Mouse (Mus musculus): ENCODE results near the gene Ppp3ca.

Ppp3ca gene

GRCm38 (mm10) chr3:136812162-136812561 lies 142.2 kb downstream of the Ppp3ca start:
- DNase-seq (ENCODE audit: low spot score in 2 of 2) = no peak

GRCm38 (mm10) chr3:136812791-136813190 lies 142.9 kb downstream of the Ppp3ca start:
- DNase-seq (ENCODE audit: low spot score in 2 of 2) = no peak

GRCm38 (mm10) chr3:136813886-136814285 lies 144.0 kb downstream of the Ppp3ca start:
- DNase-seq (ENCODE audit: low spot score in 2 of 2) = no peak

GRCm38 (mm10) chr3:136814916-136815315 lies 145.0 kb downstream of the Ppp3ca start:
- DNase-seq (ENCODE audit: low spot score in 2 of 2) = no peak

DNA sequence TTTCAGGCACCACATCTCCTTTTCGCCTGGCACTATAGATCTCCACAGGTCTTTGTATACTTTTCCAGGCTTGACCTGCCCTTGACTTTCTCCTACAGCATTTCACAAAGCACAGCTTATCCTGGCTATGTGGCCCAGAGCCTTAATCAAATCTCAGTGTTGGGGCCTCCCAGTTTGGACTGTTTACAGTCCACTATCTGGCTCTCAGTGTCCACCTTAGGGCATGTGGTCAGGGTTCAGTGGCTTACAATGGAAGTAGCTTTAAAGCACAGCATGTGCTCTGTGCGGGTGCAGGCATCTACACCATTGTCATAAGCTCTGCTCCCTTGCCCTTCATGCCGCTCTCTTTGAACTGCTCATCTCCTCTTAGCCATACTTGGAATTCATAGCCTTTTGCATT lies 146.4 kb downstream of the Ppp3ca start:
- no peak for DNase-seq (ENCODE audit: low spot score in 2 of 2)

DNA sequence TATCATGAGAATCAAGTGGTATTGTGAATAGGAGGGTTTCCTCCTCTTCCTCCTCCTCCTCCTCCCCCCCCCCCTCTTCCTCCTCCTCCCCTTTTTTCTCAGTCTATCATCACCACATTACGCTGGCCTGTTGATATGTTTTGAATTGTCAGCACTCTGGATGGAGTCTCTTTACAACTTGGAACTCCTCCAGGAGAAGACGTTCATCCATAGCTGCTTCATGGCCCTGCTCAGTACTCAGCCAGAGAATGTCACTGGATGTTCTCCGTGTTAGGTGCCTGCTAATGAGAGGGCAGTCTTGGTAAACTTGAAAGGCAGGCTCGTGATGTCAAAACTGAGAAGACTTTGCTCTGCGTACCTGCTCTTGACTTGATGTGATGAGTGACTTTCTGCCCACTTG lies 149.1 kb downstream of the Ppp3ca start:
- no peak for DNase-seq (ENCODE audit: low spot score in 2 of 2)

GRCm38 (mm10) chr3:136821039-136821438 lies 151.1 kb downstream of the Ppp3ca start:
- no peak for DNase-seq (ENCODE audit: low spot score in 2 of 2)

- DNase-seq (ENCODE audit: low spot score in 2 of 2) = no peak
These were observed 152.1 kb downstream of the Ppp3ca start for GRCm38 (mm10) chr3:136821993-136822392.

DNA sequence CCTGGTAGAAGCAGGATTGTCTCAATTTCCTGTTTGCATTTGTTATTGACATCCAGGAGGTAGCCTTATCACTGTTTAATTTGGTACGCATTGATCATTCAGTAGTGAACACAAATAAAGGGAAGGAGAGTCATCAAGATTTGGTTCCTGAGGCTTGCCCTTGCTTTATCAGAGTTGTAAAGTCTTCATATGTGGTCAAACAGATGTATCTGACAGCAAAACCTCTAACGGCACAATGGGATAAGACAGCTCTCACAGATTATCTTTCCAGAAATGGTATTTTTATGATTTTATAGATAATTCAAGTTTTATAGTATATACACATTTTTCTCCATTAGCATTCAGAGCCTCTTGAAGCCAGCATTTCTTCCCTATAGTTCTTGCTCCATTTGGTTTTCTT lies 152.5 kb downstream of the Ppp3ca start:
- no peak for DNase-seq (ENCODE audit: low spot score in 2 of 2)

DNA sequence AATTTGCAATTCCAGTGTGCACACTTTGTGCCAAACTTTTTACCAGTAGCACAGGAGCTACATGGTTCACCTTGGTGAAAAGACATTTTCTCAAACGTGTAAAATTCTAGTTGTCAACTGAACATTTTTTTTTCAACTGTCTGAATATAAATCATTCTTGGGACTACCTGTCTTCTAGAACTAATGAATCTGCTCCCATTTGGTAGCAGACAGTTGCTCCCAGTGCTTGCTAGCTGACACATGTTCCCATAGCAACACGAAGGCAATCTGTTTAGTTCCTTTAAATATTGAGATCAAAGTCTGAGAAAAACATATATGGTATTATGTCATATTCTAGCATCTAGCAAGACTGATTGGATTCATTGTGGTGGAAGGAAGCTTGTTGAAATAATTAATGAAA lies 158.5 kb downstream of the Ppp3ca start:
- no peak for DNase-seq (ENCODE audit: low spot score in 2 of 2)

- DNase-seq (ENCODE audit: low spot score in 2 of 2) = no peak
These were observed 159.2 kb downstream of the Ppp3ca start for GRCm38 (mm10) chr3:136829109-136829508.

GRCm38 (mm10) chr3:136830687-136831220 lies 160.8 kb downstream of the Ppp3ca start:
- peak in 1 of 2 experiments; percentile 13 for DNase-seq (ENCODE audit: low spot score in 2 of 2)

- DNase-seq (ENCODE audit: low spot score in 2 of 2) = no peak
These were observed 163.2 kb downstream of the Ppp3ca start for GRCm38 (mm10) chr3:136833003-136833745.

DNA sequence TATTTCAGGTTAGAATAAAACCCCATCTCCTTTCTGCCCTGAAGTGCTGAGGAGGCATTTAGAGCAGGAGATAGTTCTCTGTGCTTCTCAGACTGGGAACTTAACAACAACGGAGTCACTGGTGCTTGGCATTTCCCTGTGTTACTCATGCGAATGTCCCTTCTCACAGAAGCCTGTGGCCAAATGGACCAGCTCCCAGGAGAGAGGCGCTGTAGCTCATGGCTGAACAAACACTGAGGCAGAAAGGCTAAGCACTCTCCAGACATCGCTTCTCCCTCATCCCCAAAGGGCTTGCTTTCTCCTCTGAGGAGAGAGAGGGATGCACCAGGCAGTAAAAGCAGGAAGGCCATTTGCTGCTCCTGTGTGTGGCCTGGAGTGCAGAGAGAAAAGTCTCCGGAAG lies 164.0 kb downstream of the Ppp3ca start:
- peak in 1 of 2 experiments; percentile 29 for DNase-seq (ENCODE audit: low spot score in 2 of 2)

- no peak for DNase-seq (ENCODE audit: low spot score in 2 of 2)
These were observed 165.9 kb downstream of the Ppp3ca start for GRCm38 (mm10) chr3:136835851-136836250.

GRCm38 (mm10) chr3:136836319-136837193 lies 166.6 kb downstream of the Ppp3ca start:
- no peak for DNase-seq (ENCODE audit: low spot score in 2 of 2)

- peak; percentile 32 to 49 for DNase-seq (ENCODE audit: low spot score in 2 of 2)
These were observed 167.7 kb downstream of the Ppp3ca start for GRCm38 (mm10) chr3:136837589-136837988.

DNA sequence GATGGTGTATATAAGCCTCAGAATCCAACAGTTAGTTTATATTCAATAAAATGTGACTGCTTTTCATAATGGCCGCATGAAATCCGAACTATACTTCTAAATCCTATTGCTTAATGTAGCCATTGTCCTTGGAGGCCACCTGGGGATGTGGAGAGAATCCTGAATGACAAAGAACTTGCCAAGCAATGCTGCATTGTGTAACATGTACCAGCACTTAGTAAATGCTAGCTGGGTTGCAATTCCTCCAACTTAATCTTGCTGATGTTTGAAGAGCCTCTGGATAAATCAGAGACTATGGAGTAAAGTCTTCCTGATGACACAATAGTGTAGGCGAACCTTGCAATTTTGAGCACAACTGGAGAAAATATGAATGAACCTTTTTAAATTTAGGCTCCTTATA lies 171.4 kb downstream of the Ppp3ca start:
- no peak for DNase-seq (ENCODE audit: low spot score in 2 of 2)

DNA sequence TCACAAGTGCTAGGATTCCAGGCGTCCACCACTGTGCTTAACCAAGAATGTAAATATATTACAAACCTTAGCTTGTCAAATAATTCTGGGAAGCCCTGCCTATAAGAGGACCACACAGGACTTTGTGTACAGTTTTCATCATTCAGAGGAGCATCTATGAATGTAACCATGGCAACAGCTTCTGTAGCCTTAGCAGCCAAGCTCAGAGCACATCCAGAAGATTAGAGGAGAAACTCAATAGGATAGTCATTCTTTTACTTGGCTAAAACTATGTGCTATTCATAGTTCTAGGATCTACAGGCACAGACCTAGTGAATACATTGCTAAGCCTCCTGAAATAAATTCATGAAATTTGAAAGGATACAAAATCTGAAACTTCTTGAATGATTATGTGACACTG lies 172.5 kb downstream of the Ppp3ca start:
- no peak for DNase-seq (ENCODE audit: low spot score in 2 of 2)

- no peak for DNase-seq (ENCODE audit: low spot score in 2 of 2)
These were observed 174.0 kb downstream of the Ppp3ca start for GRCm38 (mm10) chr3:136843811-136844491.

- DNase-seq (ENCODE audit: low spot score in 2 of 2) = no peak
These were observed 179.1 kb downstream of the Ppp3ca start for GRCm38 (mm10) chr3:136849035-136849434.

- DNase-seq (ENCODE audit: low spot score in 2 of 2) = no peak
These were observed 183.0 kb downstream of the Ppp3ca start for GRCm38 (mm10) chr3:136852921-136853320.

All from cerebellum, postnatal 4 days (tissue).